Mouse (Mus musculus) midbrain, embryonic 14.5 days (tissue): ENCODE measurements around the gene Rgs17. TPM values are rescaled to one million over a fixed set of nuclear protein-coding genes. Genes with fewer than 3 reads are reported as not detected.

Experiments
- ATAC-seq: fragments of 200-750 bp; cut with Nextera tagmentation; 2 replicates; pipeline ENCODE4 v1.8.0; 2017; ENCODE audit warnings: moderate number of reproducible peaks, moderate library complexity; ENCODE audit not compliant: low FRiP score, low TSS enrichment
- DNase-seq: peaks from one replicate; pipeline ENCODE4 v3.0.0-alpha.2; 2015
- H3K27ac ChIP-seq: fragments of 300-500 bp; sonication (generic); replicated peaks from 2 replicates; pipeline ENCODE4 v1.5.1; 2014; ENCODE audit warnings: mild to moderate bottlenecking, low read depth, low read length, moderate library complexity
- H3K27me3 ChIP-seq: fragments of 300-500 bp; sonication (generic); 2 replicates; pipeline ENCODE4 v1.6.1; 2014; ENCODE audit warnings: low read length, control low read depth, mixed read lengths; ENCODE audit not compliant: control insufficient read depth, insufficient read depth
- H3K36me3 ChIP-seq: fragments of 300-500 bp; sonication (generic); 2 replicates; pipeline ENCODE4 v1.6.1; 2014; ENCODE audit warnings: low read length, control low read depth; ENCODE audit not compliant: control insufficient read depth, insufficient read depth
- H3K4me1 ChIP-seq: fragments of 300-500 bp; sonication (generic); 2 replicates; pipeline ENCODE4 v1.6.1; 2014; ENCODE audit warnings: mild to moderate bottlenecking, antibody characterized with exemption, low read length, control low read depth; ENCODE audit not compliant: control insufficient read depth, insufficient read depth
- H3K4me2 ChIP-seq: fragments of 300-500 bp; sonication (generic); 2 replicates; pipeline ENCODE4 v1.6.1; 2014; ENCODE audit warnings: mild to moderate bottlenecking, low read length, moderate library complexity
- H3K4me3 ChIP-seq: fragments of 300-500 bp; sonication (generic); replicated peaks from 2 replicates; pipeline ENCODE4 v1.5.1; 2014; ENCODE audit warnings: low read depth, low read length
- H3K9ac ChIP-seq: fragments of 300-500 bp; sonication (generic); replicated peaks from 2 replicates; pipeline ENCODE4 v1.6.1; 2014; ENCODE audit warnings: mild to moderate bottlenecking, low read length, moderate library complexity
- H3K9me3 ChIP-seq: fragments of 300-500 bp; sonication (generic); 2 replicates; pipeline ENCODE4 v1.6.1; 2016; ENCODE audit warnings: low read length, control low read depth, mixed read lengths; ENCODE audit not compliant: control insufficient read depth
- WGBS: fragments of 180-500 bp; shearing (Covaris S2); extraction: QIAGEN DNeasy Blood & Tissue Kit; methylation state at CpG from one replicate; pipeline ENCODE4 v1.1.7; 2014; 5-methylcytosine and 5-hydroxymethylcytosine counted together
- polyA plus RNA-seq: library from polyadenylated mRNA; unstranded; fragments of >200 nt; fragmentation: Nextera tagmentation; extraction: Ambion mirVana; gene quantifications from 2 replicates; pipeline ENCODE4 v1.2.1, GENCODE M21; 2014

The Rgs17 gene
- polyA plus RNA-seq, 1 experiment from 2014 or later: 22.1 TPM

- Histone ChIP-seq H3K9me3 (no peaks in the 10 kb centered on the region), H3K4me2 (no peak overlapping the region), H3K27ac (no peak overlapping the region), H3K4me1 (no peaks in the 10 kb centered on the region), H3K27me3 (no peaks in the 10 kb centered on the region), H3K9ac (no peak overlapping the region), H3K36me3 (no peaks in the 10 kb centered on the region), H3K4me3 (no peak overlapping the region)
- ATAC-seq: no peak
- WGBS: 76% methylated on average over 6 of the region's 6 CpGs
- DNase-seq: no peak
Measured at GRCm38 (mm10) chr10:5900731-5901130, 21.5 kb downstream of the Rgs17 start.

GRCm38 (mm10) chr10:5877106-5877505, 45.1 kb downstream of the Rgs17 start:
- H3K27me3 ChIP-seq: no peaks in the 10 kb centered on the region
- no peaks in the 10 kb centered on the region for H3K36me3 ChIP-seq
- H3K4me2 ChIP-seq: no peak overlapping the region
- ATAC-seq: no peak
- DNase-seq: no peak
- WGBS: 75% methylated on average over 3 of the region's 3 CpGs
- no peak overlapping the region for H3K9ac ChIP-seq
- no peaks in the 10 kb centered on the region for H3K9me3 ChIP-seq
- no peak overlapping the region for H3K4me3 ChIP-seq
- H3K27ac ChIP-seq: no peak overlapping the region
- H3K4me1 ChIP-seq: no peaks in the 10 kb centered on the region

GRCm38 (mm10) chr10:5871081-5871480, 51.1 kb downstream of the Rgs17 start:
- H3K27ac ChIP-seq: no peak overlapping the region
- no peak overlapping the region for H3K9ac ChIP-seq
- 51% methylated on average over 4 of the region's 4 CpGs for WGBS
- H3K27me3 ChIP-seq: no peaks in the 10 kb centered on the region
- ATAC-seq (no peak), DNase-seq (no peak)
- H3K9me3 ChIP-seq: no peaks in the 10 kb centered on the region
- 0 out of 2 replicates have a peak, but pooled peaks cover 9% of the 10 kb centered on the region for H3K4me1 ChIP-seq
- no peak overlapping the region for H3K4me2 ChIP-seq
- H3K36me3 ChIP-seq: no peaks in the 10 kb centered on the region
- no peak overlapping the region for H3K4me3 ChIP-seq

- Histone ChIP-seq H3K27me3 (no peaks in the 10 kb centered on the region), H3K4me3 (no peak overlapping the region), H3K36me3 (no peaks in the 10 kb centered on the region), H3K9me3 (no peaks in the 10 kb centered on the region), H3K9ac (no peak overlapping the region), H3K4me2 (no peak overlapping the region), H3K4me1 (0 out of 2 replicates have a peak, but pooled peaks cover 9% of the 10 kb centered on the region), H3K27ac (no peak overlapping the region; the same call in 1 of the 2 replicates)
- DNase-seq (peak; percentile 27), ATAC-seq (no peak; the same call in 1 of the 2 replicates)
- 69% methylated on average over 11 of the region's 11 CpGs for WGBS
Measured at GRCm38 (mm10) chr10:5867981-5868552, 54.1 kb downstream of the Rgs17 start.

GRCm38 (mm10) chr10:5865996-5866395, 56.2 kb downstream of the Rgs17 start:
- Histone ChIP-seq H3K36me3 (peaks cover 6% of the 10 kb centered on the region; the same call in 1 of the 2 replicates), H3K9me3 (no peaks in the 10 kb centered on the region; the same call in 1 of the 2 replicates), H3K4me2 (no peak overlapping the region), H3K4me1 (0 out of 2 replicates have a peak, but pooled peaks cover 9% of the 10 kb centered on the region), H3K9ac (no peak overlapping the region), H3K27me3 (no peaks in the 10 kb centered on the region), H3K27ac (no peak overlapping the region), H3K4me3 (no peak overlapping the region)
- ATAC-seq (no peak), DNase-seq (no peak)
- 57% methylated on average over 2 of the region's 2 CpGs for WGBS

- DNase-seq (no peak), ATAC-seq (no peak)
- H3K9me3 ChIP-seq: no peaks in the 10 kb centered on the region; the same call in 1 of the 2 replicates
- peaks cover 6% of the 10 kb centered on the region; the same call in 1 of the 2 replicates for H3K36me3 ChIP-seq
- H3K27me3 ChIP-seq: no peaks in the 10 kb centered on the region
- no peak overlapping the region for H3K9ac ChIP-seq
- 95% methylated on average over 3 of the region's 3 CpGs for WGBS
- H3K4me3 ChIP-seq: no peak overlapping the region
- H3K27ac ChIP-seq: no peak overlapping the region
- H3K4me2 ChIP-seq: no peak overlapping the region
- H3K4me1 ChIP-seq: 0 out of 2 replicates have a peak, but pooled peaks cover 2% of the 10 kb centered on the region
Measured at GRCm38 (mm10) chr10:5862669-5863068, 59.5 kb downstream of the Rgs17 start.

GRCm38 (mm10) chr10:5860849-5861248, 61.4 kb downstream of the Rgs17 start:
- Histone ChIP-seq H3K36me3 (peaks cover 8% of the 10 kb centered on the region; the same call in 1 of the 2 replicates), H3K9me3 (no peaks in the 10 kb centered on the region; the same call in 1 of the 2 replicates), H3K4me3 (no peak overlapping the region), H3K27me3 (no peaks in the 10 kb centered on the region), H3K27ac (no peak overlapping the region), H3K9ac (no peak overlapping the region), H3K4me2 (no peak overlapping the region), H3K4me1 (no peaks in the 10 kb centered on the region)
- DNase-seq (no peak), ATAC-seq (no peak)
- WGBS: 85% methylated on average over 3 of the region's 3 CpGs

GRCm38 (mm10) chr10:5859729-5860128, 62.5 kb downstream of the Rgs17 start:
- Histone ChIP-seq H3K36me3 (peaks cover 8% of the 10 kb centered on the region; the same call in 1 of the 2 replicates), H3K9ac (no peak overlapping the region), H3K27ac (no peak overlapping the region), H3K4me3 (no peak overlapping the region), H3K4me1 (no peaks in the 10 kb centered on the region), H3K4me2 (no peak overlapping the region), H3K9me3 (no peaks in the 10 kb centered on the region; the same call in 1 of the 2 replicates), H3K27me3 (no peaks in the 10 kb centered on the region)
- DNase-seq (no peak), ATAC-seq (no peak; the same call in 1 of the 2 replicates)
- 76% methylated on average over 4 of the region's 4 CpGs for WGBS

GRCm38 (mm10) chr10:5857996-5858549, 64.1 kb downstream of the Rgs17 start:
- Histone ChIP-seq H3K9ac (no peak overlapping the region), H3K4me2 (no peak overlapping the region), H3K27me3 (no peaks in the 10 kb centered on the region), H3K4me3 (no peak overlapping the region), H3K9me3 (no peaks in the 10 kb centered on the region; the same call in 1 of the 2 replicates), H3K36me3 (peaks cover 8% of the 10 kb centered on the region; the same call in 1 of the 2 replicates), H3K27ac (no peak overlapping the region), H3K4me1 (no peaks in the 10 kb centered on the region)
- 69% methylated on average over 10 of the region's 10 CpGs for WGBS
- DNase-seq: no peak
- no peak for ATAC-seq
